Mouse (Mus musculus) adrenal gland, postnatal 4 days (tissue): Measurements from ENCODE around the gene Igf1r. TPM values are rescaled to one million over a fixed set of nuclear protein-coding genes. Genes with fewer than 3 reads are reported as not detected.

Experiments
- DNase-seq, 2 experiments: peaks; one replicate each; pipeline ENCODE4 v3.0.0; 2021 to 2022; ENCODE audit warnings: low spot score in 2 of 2, mixed read lengths in 2 of 2
- total RNA-seq, 2 experiments: library from RNA; stranded (reverse); gene quantifications; 2 replicates each; pipeline ENCODE4 v1.2.3; 2021

Gene Igf1r
- total RNA-seq, 2 experiments from 2014 or later: 71.9 to 75.8 TPM

- DNase-seq: no peak
Measured at GRCm38 (mm10) chr7:68073460-68073806, 120.8 kb downstream of the Igf1r start.

DNA sequence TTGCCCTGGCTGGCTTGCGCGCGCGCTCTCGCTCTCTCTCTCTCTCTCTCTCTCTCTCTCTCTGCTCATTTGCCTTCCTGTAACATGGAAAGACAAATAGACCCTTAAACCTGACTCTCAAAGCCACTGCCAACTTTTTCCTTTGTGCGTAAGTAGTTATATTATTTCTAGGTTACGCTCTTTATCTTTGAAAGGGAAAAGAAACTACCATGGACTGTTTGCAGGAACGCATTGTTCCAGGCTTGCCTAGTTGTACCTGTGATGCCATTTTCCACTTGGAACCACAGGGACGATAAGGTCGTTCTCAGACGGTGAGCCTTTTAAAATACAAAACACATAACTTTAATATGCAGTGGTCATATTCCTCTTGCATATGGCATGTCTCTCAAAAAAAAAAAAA lies 122.1 kb downstream of the Igf1r start:
- DNase-seq: no peak

DNA sequence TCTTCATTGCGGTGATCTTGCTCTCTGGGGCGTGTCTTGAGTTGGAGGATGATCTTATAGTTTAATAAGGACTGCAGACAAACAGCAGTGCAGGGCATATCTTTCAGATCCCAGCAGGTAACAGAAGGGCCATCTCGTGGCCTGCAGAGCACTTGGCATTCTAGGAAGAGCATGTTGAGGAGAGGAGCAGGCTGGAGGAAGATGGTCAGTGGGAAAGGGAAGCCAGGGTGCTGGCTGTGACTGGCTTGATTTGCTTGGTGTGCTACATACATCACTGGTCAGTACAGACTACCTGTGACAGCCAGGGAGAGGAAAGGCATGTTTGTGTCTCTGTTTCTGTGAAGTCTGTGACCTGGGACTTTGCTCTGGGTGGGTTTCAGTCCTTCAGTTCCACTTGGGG lies 122.8 kb downstream of the Igf1r start:
- DNase-seq: no peak

DNA sequence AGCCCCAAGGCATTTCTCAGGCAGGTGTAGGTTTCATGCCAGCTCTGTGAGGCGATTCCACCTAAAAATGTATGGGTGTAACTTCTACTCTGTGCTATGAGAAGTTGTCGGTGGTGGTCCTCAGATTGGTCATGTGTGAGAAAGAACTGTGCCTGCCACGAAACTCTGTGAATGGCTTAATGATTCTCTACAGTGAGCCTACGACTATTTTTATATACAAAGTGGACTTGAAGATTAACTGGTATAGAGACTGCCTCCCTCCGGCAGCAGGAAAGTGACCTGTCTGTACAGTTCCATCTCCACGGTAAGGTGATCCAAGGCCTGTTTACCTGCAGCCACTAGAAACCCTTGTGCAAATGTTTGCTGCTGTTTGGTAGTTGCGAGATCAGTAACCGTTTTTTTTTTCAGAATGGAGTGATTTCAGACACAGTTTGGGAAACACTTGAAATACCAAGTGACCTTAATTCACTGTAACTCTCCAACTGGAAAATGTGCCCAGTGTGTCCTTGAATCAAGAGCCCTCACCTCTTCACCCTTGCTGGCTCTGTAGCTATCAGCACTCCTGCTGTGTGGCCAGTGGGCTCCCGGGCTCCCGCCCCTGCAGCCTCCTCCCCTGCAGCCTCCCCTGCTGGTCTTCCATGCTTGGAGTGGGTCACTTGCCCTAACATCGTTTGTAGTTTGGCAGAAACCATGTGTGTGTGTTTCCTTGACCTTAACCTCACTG lies 127.7 kb downstream of the Igf1r start:
- no peak for DNase-seq

GRCm38 (mm10) chr7:68085338-68085737 lies 132.7 kb downstream of the Igf1r start:
- DNase-seq: no peak

GRCm38 (mm10) chr7:68085870-68086341 lies 133.3 kb downstream of the Igf1r start:
- no peak for DNase-seq

DNA sequence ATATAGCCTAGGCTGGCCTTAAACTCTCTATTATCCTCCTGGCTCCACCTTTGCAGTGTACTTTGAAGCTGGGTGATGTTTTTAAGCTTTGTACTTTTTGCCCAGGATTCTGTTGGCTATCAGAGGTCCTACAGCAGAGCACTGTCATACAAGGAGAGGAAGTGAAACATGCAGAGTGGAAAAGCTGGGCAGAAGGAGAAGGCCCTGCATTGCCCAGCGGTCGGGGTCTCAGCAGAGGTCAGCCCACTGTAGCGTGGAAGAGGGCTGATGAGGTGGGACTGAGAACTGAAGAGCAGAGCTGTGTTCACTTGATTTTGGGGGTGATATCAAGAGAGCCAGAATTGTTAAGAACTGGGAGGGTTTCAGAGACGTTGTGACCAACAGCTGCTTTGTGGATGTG lies 134.9 kb downstream of the Igf1r start:
- DNase-seq: no peak

- no peak for DNase-seq
Measured at GRCm38 (mm10) chr7:68088825-68089224, 136.2 kb downstream of the Igf1r start.

DNA sequence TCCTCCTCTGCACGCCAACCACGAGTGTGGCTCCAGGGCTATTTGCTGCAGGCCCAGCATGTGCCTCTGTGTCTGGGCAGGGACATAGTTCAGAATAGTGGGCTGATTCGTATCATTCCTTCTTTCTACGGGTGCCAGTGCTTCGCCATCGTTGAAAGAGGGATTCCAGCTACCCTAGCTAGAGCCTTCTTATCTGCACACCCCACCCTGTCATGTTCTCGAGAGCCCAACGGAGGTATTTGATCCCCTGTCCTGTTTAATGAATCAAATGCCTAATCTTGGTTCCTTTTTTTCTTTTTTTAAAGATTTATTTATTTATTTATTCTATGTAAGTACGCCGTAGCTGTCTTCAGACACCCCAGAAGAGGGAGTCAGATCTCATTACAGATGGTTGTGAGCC lies 137.1 kb downstream of the Igf1r start:
- DNase-seq: no peak

DNA sequence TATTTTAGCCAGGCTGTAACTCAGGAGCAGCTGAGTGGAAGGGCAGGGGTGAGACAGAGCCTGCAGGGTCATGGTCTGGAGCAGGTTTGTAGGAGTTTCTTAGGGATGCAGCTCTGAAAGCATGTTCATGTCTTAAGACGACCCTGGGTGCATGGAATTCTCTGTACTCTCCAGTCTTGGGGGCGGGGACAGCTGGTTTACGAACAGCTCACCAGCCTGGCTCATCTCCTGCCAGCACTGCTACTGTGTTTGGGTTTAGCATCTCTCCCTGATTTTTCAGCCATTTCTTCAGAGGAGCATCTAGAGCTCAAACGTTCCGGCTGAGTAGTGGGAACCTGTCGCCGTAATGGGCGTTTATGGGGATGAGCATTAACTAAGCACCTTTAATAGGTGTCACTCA lies 137.9 kb downstream of the Igf1r start:
- DNase-seq: no peak

DNA sequence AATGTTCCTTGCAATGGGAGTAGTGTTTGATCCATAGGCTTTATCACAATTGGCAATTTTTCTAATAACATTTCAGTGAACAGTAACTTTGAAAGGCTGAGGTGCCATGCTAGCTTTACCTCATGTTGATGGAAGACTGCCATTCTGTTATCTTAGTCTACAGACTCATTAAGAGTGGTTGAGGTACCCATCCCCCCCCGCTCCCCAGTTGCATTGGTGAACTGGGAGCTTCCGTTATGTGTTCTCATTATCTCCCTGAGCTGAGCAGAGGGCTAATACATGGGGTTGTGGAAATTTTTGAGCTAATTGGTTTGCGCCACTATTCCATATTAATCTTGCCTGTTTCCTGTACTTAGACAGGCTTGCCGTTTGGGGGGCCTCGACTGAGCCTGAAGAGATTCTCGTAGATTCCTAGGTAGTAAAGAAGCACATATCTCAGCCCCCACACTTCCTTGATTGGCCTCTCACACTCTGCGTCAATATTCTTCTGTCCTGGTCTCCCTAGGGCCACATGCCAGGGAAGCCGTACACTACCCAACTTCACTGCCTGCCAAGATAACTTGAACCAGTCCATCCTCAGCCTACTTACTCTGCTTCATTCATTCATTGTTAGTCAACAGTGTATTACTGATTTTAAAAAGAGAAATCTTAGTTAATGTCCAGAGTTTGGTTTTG lies 139.8 kb downstream of the Igf1r start:
- DNase-seq: no peak

DNA sequence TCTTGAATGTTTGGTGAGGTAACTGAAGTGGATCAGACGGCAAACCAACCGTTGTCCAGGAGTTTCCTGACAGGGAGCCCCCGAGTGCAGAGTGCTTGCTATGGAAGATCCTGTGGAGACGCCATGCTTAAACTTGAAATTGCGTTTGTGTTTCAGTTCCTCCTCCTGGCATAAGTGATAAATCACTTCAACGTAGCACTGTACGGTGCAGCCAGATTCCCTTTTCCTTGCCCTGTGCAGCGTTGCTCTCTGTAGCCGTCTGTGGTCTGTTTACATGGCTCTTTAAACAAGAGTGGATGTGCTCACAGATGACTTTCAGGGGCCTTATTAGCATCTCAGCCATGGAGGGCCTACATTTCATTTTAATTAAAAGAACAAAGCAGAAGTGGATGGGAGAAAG lies 141.2 kb downstream of the Igf1r start:
- no peak for DNase-seq

DNA sequence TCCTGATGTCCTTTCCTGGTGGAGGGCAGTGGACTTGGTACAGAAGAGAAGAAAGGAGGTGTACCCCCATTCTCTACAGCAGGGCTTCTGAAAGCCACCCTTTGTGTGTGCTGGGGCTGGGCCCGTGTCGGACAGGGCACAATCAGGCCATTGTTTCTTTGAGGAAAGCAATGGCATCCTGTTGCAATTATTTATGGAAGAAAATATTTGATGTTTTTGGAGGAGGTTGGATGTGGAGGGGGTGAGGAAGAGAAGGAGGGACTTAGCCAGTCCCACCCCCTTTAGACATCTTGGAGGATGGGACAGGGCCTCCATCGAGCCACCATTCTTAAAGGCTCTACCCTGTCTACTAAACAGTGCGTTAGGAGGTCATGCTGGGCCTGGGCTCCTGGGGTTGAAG lies 142.9 kb downstream of the Igf1r start:
- no peak for DNase-seq

- no peak for DNase-seq
Measured at GRCm38 (mm10) chr7:68096411-68096810, 143.8 kb downstream of the Igf1r start.

- no peak for DNase-seq
Measured at GRCm38 (mm10) chr7:68097081-68097836, 144.6 kb downstream of the Igf1r start.

DNA sequence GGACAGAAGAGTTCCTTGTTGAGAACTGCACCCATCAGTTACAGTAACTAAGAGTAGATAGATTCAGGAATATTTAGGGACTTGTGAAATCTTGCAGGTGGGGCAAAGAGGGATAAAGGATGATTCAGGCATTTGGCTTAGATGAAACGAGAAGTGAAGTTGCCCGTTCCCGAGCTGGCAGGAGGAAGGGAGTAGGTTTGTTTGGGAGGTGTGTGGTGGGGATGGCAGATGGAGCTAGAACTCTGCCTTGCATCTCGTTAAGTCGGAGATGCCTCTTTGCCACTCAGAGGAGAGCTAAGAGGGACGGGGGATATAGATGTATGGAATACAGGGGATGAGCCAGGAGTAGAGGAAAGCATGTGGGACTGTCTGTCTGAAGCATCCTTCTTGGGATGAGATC lies 145.5 kb downstream of the Igf1r start:
- no peak for DNase-seq

DNA sequence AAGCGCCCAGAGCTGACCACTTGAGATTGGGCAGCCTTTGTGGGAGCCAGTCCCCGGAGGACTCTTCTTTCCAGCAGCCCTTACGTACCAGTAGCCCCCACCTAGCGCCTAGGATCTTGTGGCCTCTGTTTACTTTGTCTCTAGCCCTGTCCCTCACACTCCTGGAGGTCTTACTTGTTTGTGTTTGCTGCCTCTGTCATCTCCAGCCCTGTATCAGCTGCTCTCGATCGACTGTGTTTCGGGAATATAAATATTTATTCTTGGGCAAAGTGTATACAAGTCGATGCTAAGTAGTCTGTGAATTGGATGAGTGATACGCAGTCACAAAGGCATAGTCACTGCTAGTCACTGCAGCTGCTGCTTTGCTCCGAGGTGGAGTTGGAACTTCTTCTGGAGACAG lies 147.8 kb downstream of the Igf1r start:
- no peak for DNase-seq

- DNase-seq: no peak
Measured at GRCm38 (mm10) chr7:68102456-68103177, 150.0 kb downstream of the Igf1r start.

DNA sequence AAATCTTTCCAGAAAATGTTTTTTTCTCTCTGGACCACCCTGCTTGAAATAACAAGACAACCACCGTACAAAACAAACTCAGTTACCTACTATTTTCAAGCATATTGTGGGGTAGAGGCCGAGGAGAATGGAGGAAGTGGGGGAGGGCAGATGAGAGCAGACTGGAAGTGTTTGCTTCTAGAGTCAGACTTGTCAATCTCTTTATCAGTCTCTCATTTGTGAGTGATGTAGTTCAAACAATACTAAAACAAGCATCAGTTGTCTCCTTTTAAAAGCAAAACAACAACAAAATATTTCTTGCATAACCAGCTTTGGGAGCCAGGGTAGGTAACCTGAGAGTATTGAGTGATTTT lies 150.5 kb downstream of the Igf1r start:
- no peak for DNase-seq

DNA sequence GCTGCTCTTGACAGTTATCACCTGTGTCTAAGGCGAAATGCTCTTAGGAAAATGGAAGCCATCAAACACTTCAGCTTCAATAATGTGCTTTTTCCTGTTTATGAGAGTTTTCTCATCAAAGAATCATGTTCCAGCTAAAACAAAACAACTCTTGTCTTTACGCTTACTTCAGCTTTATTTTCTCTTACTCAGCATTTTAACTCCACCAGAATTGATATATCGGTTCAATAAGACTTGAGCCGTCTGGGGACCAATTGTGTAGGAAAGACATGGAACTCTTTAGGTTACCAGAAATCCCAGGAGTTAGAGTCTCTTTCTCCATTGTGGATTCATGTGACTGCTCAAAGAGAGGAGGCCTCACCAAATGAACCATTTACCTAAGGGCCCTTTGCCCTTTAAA lies 158.9 kb downstream of the Igf1r start:
- DNase-seq: no peak

GRCm38 (mm10) chr7:68112582-68112981 lies 160.0 kb downstream of the Igf1r start:
- no peak for DNase-seq

DNA sequence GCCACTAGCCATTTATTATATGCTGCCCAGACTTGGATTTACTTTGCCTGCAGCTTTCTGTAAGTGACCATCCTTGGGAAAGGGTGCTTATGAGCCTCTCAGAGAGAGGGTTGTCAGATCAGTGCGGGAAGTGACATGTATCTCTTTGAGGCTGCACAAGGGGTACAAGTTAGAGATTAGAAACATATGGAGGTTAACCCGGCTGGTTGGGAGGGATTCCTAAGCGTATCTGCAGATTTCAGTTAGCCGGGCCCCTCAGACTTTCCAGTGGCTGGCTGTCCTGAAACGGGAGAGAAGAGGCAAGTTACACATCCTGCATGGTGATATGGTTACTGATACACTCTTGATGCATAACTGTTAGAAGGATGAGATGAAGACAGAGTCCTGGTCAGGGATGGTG lies 161.7 kb downstream of the Igf1r start:
- DNase-seq: no peak
